Mouse (Mus musculus) hindbrain, embryonic 14.5 days (tissue): ENCODE data around the gene Ubl4b. TPM values are rescaled to one million over a fixed set of nuclear protein-coding genes. Genes with fewer than 3 reads are reported as not detected.
A peak's percentile ranks its signal among the peaks of the same experiment; 100 is the strongest.

Experiments
- ATAC-seq: fragments of 200-750 bp; cut with Nextera tagmentation; 2 replicates; pipeline ENCODE4 v1.8.0; 2017; ENCODE audit warnings: moderate number of reproducible peaks, mild to moderate bottlenecking, moderate TSS enrichment, moderate library complexity; ENCODE audit not compliant: low FRiP score
- DNase-seq: peaks from one replicate; pipeline ENCODE4 v3.0.0-alpha.2; 2015; ENCODE audit warnings: low spot score
- H3K27ac ChIP-seq: fragments of 300-500 bp; sonication (generic); 2 replicates; pipeline ENCODE4 v1.5.1; 2014; ENCODE audit warnings: mild to moderate bottlenecking, moderate library complexity
- H3K27me3 ChIP-seq: fragments of 300-500 bp; sonication (generic); 2 replicates; pipeline ENCODE4 v1.6.1; 2014; ENCODE audit warnings: mild to moderate bottlenecking, low read length, mixed read lengths; ENCODE audit not compliant: control insufficient read depth, insufficient read depth
- H3K36me3 ChIP-seq: fragments of 300-500 bp; sonication (generic); replicated peaks from 2 replicates; pipeline ENCODE4 v1.6.1; 2014; ENCODE audit not compliant: control insufficient read depth, insufficient read depth
- H3K4me1 ChIP-seq: fragments of 300-500 bp; sonication (generic); replicated peaks from 2 replicates; pipeline ENCODE4 v1.6.1; 2014; ENCODE audit warnings: antibody characterized with exemption, low read length, mixed read lengths; ENCODE audit not compliant: control insufficient read depth, insufficient read depth
- H3K4me2 ChIP-seq: fragments of 300-500 bp; sonication (generic); replicated peaks from 2 replicates; pipeline ENCODE4 v1.6.1; 2014; ENCODE audit warnings: mild to moderate bottlenecking, moderate library complexity
- H3K4me3 ChIP-seq: fragments of 300-500 bp; sonication (generic); replicated peaks from 2 replicates; pipeline ENCODE4 v1.5.1; 2014; ENCODE audit warnings: mild to moderate bottlenecking, low read length
- H3K9ac ChIP-seq: fragments of 300-500 bp; sonication (generic); 2 replicates; pipeline ENCODE4 v1.6.1; 2014
- H3K9me3 ChIP-seq: fragments of 300-500 bp; sonication (generic); 2 replicates; pipeline ENCODE4 v1.6.1; 2016; ENCODE audit warnings: low read length; ENCODE audit not compliant: control insufficient read depth
- WGBS: fragments of 180-500 bp; shearing (Covaris S2); extraction: QIAGEN DNeasy Blood & Tissue Kit; methylation state at CpG from one replicate; pipeline ENCODE4 v1.1.7; 2014; 5-methylcytosine and 5-hydroxymethylcytosine counted together
- polyA plus RNA-seq: library from polyadenylated mRNA; unstranded; fragments of >200 nt; fragmentation: Nextera tagmentation; extraction: Ambion mirVana; gene quantifications from 2 replicates; pipeline ENCODE4 v1.2.1, GENCODE M21; 2014

The Ubl4b gene
- polyA plus RNA-seq, 1 experiment from 2014 or later = not detected

DNA sequence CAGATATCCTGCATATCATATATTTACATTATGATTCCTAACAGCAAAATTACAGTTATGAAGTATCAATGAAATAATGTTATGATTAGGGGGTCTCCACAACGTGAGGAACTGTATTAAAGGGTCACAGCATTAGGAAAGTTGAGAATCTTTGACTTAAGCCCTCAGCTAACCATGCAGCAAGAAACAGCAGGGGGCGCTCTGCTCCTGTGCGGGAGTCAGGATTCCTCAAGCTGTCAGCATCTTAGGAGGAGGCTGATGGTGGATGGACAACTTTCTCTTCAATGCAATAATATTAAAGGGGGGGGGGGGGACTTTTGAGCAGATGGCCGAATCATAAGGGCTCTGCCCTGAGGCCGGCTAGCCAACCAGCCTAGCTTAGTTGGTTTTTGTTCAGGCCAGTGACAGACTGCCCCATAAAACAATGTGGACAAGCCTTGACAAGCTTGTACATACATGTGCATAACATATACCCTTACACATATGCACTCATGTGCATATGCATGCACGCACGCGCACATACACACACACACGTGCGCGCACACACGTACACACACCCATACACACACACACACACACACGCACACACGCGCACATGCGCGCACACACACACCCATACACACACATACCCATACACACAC is 4.3 kb downstream of the Ubl4b start:
- Histone ChIP-seq H3K4me2 (no peak overlapping the region), H3K9ac (no peak overlapping the region), H3K4me1 (no peaks in the 10 kb centered on the region; the same call in 1 of the 2 replicates), H3K9me3 (no peaks in the 10 kb centered on the region), H3K27me3 (no peaks in the 10 kb centered on the region), H3K4me3 (no peak overlapping the region), H3K36me3 (no peaks in the 10 kb centered on the region), H3K27ac (no peak overlapping the region)
- ATAC-seq = 0 out of 2 replicates have a peak, but pooled peaks have one; percentile 14
- WGBS = 71% methylated on average over 17 of the region's 17 CpGs
- peak; percentile 80 for DNase-seq

DNA sequence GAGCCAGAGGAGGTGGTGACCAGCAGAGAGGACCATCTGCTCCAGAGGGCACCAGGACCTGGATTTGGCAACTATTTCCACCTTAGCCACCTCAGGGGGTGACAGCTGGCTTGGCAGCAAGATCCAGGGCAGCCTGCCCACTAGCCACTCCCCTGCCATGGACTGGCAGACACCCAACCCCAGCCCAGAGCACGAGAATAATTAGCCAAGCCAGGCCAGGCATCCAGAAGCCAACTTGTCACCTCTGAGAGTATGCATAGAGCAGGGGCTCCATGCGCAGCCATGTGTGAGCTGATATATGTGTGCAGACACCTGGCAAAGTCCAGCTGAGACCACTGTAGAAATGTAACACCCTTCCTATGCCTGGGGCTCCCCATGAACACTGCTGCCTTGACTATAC is 7.9 kb downstream of the Ubl4b start:
- Histone ChIP-seq H3K27ac (no peak overlapping the region), H3K4me1 (no peaks in the 10 kb centered on the region), H3K9me3 (no peaks in the 10 kb centered on the region), H3K4me3 (no peak overlapping the region), H3K27me3 (no peaks in the 10 kb centered on the region), H3K9ac (no peak overlapping the region), H3K36me3 (no peaks in the 10 kb centered on the region), H3K4me2 (no peak overlapping the region)
- WGBS = 45% methylated on average over 2 of the region's 2 CpGs
- DNase-seq = peak; percentile 64
- peak; percentile 76 for ATAC-seq

DNA sequence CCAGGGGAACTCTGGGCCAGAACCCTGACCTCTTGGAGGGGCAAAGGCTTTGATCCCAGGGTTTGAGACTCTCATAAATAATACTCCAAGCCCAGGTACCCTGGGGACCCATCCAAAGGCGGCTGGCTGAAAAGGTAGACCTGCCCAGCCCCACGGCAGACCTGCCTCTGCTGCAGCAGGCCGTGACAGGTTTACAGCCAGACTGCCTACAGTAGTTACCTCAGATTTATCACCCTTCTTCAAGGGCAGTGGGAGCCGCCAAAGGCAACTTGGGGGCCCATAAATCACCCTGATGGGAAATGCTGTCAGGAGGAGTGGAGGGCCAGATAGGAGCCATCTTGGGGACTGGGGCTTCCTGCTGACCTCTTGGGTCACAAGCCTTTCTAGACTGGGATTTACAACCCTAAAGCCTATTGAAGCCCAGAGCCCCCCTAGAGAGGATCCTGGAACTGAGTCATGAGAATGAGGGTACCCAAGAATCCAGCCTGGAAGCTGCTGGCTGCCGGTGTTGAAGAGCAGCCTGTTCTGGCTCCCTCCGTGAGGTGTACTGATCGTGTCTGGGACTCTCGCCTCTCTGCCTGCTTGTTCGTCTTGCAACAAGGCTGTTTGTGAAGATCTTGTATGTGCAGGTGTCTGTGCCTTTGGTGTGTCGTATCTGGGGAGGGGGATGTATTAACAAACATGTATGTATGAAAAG is 9.0 kb downstream of the Ubl4b start:
- no peak for DNase-seq
- Histone ChIP-seq H3K27ac (peak overlapping the region; percentile 38; the same call in 1 of the 2 replicates), H3K27me3 (no peaks in the 10 kb centered on the region), H3K36me3 (no peaks in the 10 kb centered on the region), H3K4me2 (no peak overlapping the region), H3K4me1 (no peaks in the 10 kb centered on the region), H3K4me3 (no peak overlapping the region), H3K9me3 (no peaks in the 10 kb centered on the region), H3K9ac (no peak overlapping the region)
- 65% methylated on average over 10 of the region's 10 CpGs for WGBS
- ATAC-seq = 0 out of 2 replicates have a peak, but pooled peaks have one; percentile 47

DNA sequence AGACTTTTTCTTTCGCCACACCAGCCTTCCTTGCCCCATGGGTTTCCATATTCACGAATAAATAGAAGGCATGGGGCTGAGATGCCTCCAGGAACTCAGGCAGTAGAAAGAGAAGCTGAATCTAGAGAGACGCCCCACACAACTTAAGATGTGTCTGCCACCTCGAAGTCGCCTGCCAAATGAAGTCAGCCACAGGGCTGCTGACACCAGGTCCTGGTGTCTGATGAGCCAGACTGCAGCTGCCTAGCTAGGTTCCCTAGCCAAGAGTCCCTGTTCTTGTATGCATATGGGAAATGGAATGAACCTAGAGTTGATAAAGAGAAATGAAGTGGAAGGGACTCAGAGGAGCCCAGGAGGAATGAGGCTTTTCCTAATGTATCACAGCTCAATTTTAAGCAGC is 9.6 kb downstream of the Ubl4b start:
- no peaks in the 10 kb centered on the region for H3K4me1 ChIP-seq
- WGBS = 72% methylated on average over 5 of the region's 5 CpGs
- no peak for ATAC-seq
- no peak for DNase-seq
- no peak overlapping the region for H3K4me3 ChIP-seq
- no peak overlapping the region for H3K9ac ChIP-seq
- no peaks in the 10 kb centered on the region for H3K9me3 ChIP-seq
- H3K27ac ChIP-seq = 0 out of 2 replicates have a peak overlapping the region, but pooled peaks have one; percentile 38
- no peaks in the 10 kb centered on the region for H3K36me3 ChIP-seq
- no peak overlapping the region for H3K4me2 ChIP-seq
- H3K27me3 ChIP-seq = no peaks in the 10 kb centered on the region

DNA sequence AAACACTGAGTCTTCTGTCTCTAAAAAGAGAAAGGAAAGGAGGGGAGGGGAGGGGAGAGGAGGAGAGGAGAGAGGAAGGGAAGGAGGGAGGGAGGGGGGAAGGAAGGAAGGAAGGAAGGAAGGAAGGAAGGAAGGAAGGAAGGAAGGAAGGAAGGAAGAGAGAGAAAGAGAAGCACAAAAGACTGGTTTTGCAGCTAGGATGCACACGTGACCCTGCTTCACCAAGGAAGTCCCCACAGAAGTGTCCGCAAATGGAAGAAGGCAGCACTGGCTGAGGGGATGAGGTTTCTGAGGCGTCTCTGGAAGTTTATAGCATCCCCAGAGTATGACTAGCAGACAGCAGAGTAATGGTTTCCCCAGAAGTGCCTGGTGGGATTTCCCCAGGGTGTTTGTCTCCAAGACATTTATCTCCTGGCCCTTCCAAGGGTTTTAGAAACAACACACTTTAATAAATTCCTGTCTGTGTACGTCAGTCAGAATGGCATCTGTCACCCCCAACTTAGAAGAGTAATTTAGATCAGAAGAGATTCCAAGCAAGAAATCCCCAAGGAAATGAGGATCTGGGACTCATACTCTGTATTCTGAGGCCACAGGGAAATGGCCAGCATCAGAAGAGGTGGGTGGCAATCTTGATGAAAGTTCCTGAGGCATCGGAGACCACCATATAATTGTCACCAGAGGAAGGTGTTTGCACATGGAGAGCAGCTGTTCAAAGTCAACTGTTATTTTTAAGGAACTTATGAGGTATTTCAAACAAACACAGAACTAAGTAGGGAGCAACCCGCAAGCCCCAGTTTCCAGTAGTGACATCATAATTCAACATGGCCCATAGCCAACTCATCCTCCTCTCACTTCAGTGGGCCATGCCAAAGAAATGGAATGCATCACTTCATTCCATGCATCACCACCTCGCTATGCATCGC is 11.5 kb downstream of the Ubl4b start:
- H3K4me3 ChIP-seq = no peak overlapping the region

DNA sequence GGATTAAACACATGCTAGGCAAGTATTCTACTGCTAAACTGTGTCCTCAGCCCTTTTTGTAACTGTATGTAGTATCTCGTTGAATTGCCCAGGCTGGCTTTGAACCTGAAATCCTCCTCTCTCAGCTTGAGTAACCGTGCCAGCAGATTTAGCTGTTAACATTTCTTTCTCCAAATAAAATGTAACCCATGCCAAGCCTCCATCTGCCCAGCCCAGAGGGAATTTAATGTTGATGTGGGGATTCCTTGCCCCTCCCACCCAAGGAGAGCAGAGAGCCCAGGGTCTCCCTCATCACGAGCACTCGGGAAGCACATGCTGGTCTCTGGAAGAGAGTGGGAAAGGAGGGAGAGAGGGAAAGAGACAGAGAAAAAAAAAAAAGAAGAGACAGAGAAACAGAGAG is 12.3 kb downstream of the Ubl4b start:
- DNase-seq (no peak), ATAC-seq (no peak)
- H3K9me3 ChIP-seq = no peaks in the 10 kb centered on the region
- H3K4me1 ChIP-seq = 0 out of 2 replicates have a peak, but pooled peaks cover 1% of the 10 kb centered on the region
- no peaks in the 10 kb centered on the region for H3K36me3 ChIP-seq
- no peak overlapping the region for H3K9ac ChIP-seq
- WGBS = 59% methylated on average over 4 of the region's 4 CpGs
- no peak overlapping the region for H3K4me2 ChIP-seq
- no peaks in the 10 kb centered on the region for H3K27me3 ChIP-seq
- H3K27ac ChIP-seq = no peak overlapping the region
- no peak overlapping the region for H3K4me3 ChIP-seq

More for the DNA sequence above, 11.5 kb downstream of the Ubl4b start:
- H3K4me1 ChIP-seq = no peaks in the 10 kb centered on the region
- no peaks in the 10 kb centered on the region for H3K27me3 ChIP-seq
- no peak overlapping the region for H3K27ac ChIP-seq
- ATAC-seq (no peak), DNase-seq (no peak)
- H3K36me3 ChIP-seq = no peaks in the 10 kb centered on the region
- no peak overlapping the region for H3K4me2 ChIP-seq
- 78% methylated on average over 8 of the region's 8 CpGs for WGBS
- H3K9ac ChIP-seq = no peak overlapping the region
- H3K9me3 ChIP-seq = no peaks in the 10 kb centered on the region

DNA sequence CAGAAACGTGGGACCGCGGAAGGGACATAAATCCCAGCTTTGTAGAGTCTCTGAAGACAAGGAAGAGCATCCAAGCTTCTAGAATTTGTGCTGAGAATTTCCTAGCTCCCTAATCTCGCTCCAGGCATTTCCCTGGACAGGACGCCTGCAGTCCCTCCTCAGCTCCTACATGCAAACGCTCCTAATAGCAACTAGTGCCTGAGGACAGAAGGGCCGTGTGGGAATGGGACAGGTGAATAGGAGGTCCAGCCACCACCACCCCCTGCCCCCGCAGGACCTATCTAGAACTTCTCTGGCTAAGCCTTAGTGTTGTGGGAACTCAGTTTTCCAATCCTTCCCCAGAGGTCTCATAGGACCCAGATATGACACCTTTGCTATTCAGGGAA is 17.4 kb downstream of the Ubl4b start:
- peaks cover 21% of the 10 kb centered on the region; the same call in 1 of the 2 replicates for H3K4me1 ChIP-seq
- peak overlapping the region; percentile 87 for H3K27ac ChIP-seq
- WGBS = 26% methylated on average over 8 of the region's 8 CpGs
- no peaks in the 10 kb centered on the region for H3K36me3 ChIP-seq
- H3K4me2 ChIP-seq = peak overlapping the region; percentile 46
- ATAC-seq = peak; percentile 42; the same call in 1 of the 2 replicates
- no peak for DNase-seq
- peak overlapping the region; percentile 59 for H3K9ac ChIP-seq
- H3K27me3 ChIP-seq = no peaks in the 10 kb centered on the region
- H3K9me3 ChIP-seq = no peaks in the 10 kb centered on the region
- H3K4me3 ChIP-seq = no peak overlapping the region

DNA sequence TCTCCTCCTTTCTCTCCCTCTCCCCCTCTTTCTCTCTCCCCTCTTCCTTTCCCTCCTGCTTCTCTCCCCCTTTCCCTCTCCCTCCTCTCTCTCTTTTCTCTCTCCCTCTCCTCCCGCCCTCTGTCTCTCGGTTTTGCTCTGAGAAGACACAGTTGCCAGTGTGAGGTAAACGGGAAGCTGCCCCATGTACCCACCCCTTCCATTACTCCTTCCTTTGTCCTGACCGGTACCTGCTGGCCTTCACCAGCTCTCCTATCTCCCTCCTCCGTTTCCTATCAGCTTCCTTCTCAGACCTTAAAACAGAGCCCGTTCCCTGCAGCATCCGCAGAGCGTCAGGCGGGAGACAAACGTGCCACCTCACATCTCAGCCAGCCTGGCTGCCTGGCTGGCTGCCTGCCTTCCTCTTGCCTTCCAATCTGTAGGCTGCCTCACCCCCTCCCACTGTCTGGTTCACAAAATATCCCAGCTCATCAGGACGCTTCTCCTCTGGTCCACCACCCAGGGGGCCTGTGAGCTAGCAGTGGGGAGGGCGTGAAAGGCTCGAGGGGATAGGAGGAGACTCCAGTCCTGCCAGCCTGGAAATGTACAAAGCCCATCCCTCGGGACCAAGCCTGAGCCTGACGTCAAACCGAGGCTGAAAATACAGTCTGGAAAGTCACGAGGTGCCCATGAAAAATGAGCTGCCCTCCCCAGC is 17.9 kb downstream of the Ubl4b start:
- H3K4me1 ChIP-seq = peaks cover 21% of the 10 kb centered on the region; the same call in 1 of the 2 replicates
- H3K4me3 ChIP-seq = peak overlapping the region; percentile 4; the same call in 1 of the 2 replicates
- ATAC-seq = peak; percentile 83
- H3K36me3 ChIP-seq = no peaks in the 10 kb centered on the region
- H3K27ac ChIP-seq = peak overlapping the region; percentile 87
- H3K9me3 ChIP-seq = no peaks in the 10 kb centered on the region
- WGBS = 4% methylated on average over 17 of the region's 17 CpGs
- H3K4me2 ChIP-seq = peak overlapping the region; percentile 46
- peak; percentile 73 for DNase-seq
- peak overlapping the region; percentile 59 for H3K9ac ChIP-seq
- H3K27me3 ChIP-seq = no peaks in the 10 kb centered on the region
